21 mouse cellular contexts compared by ENCODE assay signal in the genomic region with DNA sequence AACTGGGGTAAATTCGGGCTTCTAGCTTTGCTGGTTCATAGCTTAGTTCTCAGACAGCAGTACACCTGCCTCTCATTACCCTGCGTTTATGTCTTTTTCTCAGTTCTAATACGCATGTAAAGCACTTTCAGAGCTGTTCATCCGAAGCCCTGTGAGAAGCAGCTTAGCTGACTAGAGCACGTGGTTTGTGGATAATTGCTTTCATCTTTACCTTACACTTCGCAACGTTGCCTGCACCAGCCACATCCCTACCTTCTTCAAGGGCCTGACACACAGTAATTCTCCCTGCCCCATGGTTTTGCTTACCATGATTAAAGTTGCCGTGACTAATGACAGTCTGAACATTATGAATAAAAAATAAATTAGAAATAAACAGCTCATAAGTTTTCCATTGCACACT. TPM values are rescaled to one million over a fixed set of nuclear protein-coding genes. Genes with fewer than 3 reads are reported as not detected.
"Had no signal": no experiment of that assay in that cellular context is flagged by ENCODE, and none has a peak within 500 bp of the region (broad histone marks: within the 10 kb centered on the region; RNA-seq: fewer than 3 reads in every experiment).

No protein-coding gene starts in this region.

- H3K4me3 ChIP-seq: liver, embryonic 15.5 days; lung, embryonic 15.5 days; midbrain, embryonic 13.5 days; midbrain, embryonic 15.5 days; stomach, embryonic 15.5 days had no signal

- H3K4me1 ChIP-seq: liver, embryonic 15.5 days; midbrain, embryonic 13.5 days; stomach, embryonic 15.5 days had no signal

- H3K27me3 ChIP-seq: liver, embryonic 15.5 days; lung, embryonic 15.5 days; midbrain, embryonic 13.5 days; midbrain, embryonic 15.5 days; stomach, embryonic 15.5 days had no signal

- H3K27ac ChIP-seq: liver, embryonic 15.5 days; lung, embryonic 15.5 days; macrophage; midbrain, embryonic 13.5 days; midbrain, embryonic 15.5 days; stomach, embryonic 15.5 days; stomach, postnatal 0 days had no signal

- H3K36me3 ChIP-seq: liver, embryonic 15.5 days; lung, embryonic 15.5 days; midbrain, embryonic 13.5 days; midbrain, embryonic 15.5 days; stomach, embryonic 15.5 days had no signal

- H3K9ac ChIP-seq: liver, embryonic 15.5 days; liver, postnatal 0 days; lung, embryonic 15.5 days; midbrain, embryonic 13.5 days; midbrain, embryonic 15.5 days; stomach, embryonic 15.5 days had no signal

- DNase-seq: liver, postnatal 0 days; lung, adult 2 months; lung, postnatal 14 days; lung, postnatal 36 days; right cerebral cortex, postnatal 14 days; thymus, adult 2 months; thymus, postnatal 25 days; thymus, postnatal 4 days had no signal

- ATAC-seq: liver, postnatal 0 days; lung, postnatal 0 days; midbrain, embryonic 13.5 days; midbrain, embryonic 15.5 days had no signal

- H3K4me2 ChIP-seq: liver, embryonic 15.5 days; lung, embryonic 15.5 days; midbrain, embryonic 11.5 days; midbrain, embryonic 13.5 days; midbrain, embryonic 15.5 days; stomach, embryonic 15.5 days had no signal

- H3K9me3 ChIP-seq: liver, embryonic 15.5 days; lung, embryonic 15.5 days; megakaryocyte, embryonic 14.5 days; midbrain, embryonic 13.5 days; midbrain, embryonic 15.5 days; stomach, embryonic 15.5 days had no signal

RNA-seq across cellular contexts. Expression of a gene that starts 22.1 kb away (rescaled TPM):
- total RNA-seq: monocyte, adult 5-6 weeks had no signal

RNA-seq across cellular contexts. Expression of a gene that starts 49.0 kb away (rescaled TPM):
- total RNA-seq: monocyte, adult 5-6 weeks; neutrophil, adult 5-6 weeks had no signal
- polyA plus RNA-seq: lung, adult 2 months; lung, embryonic 15.5 days; macrophage; midbrain, embryonic 13.5 days; spleen, adult 2 months had no signal
